Mouse (Mus musculus) megakaryocyte progenitor cell, adult 5-6 weeks (primary cell): ENCODE results near the gene P2ry6. TPM values are rescaled to one million over a fixed set of nuclear protein-coding genes. Genes with fewer than 3 reads are reported as not detected.

Experiments used
- total RNA-seq, 2 experiments: library from RNA; stranded (forward) in 1 of 2; stranded (reverse) in 1 of 2; fragments of 157-497, 149-512 nt in 1 of 2; fragments of 200-1000 nt in 1 of 2; gene quantifications; 2 replicates each; pipeline versions ENCODE4 v1.2.3 to v1.2.4; 2015 to 2017

The P2ry6 gene
- total RNA-seq, 2 experiments from 2014 or later: 0.04 to 0.49 TPM

Other genes starting within 250 kb of the P2ry6 start
- gene Relt, start 111.2 kb downstream of the P2ry6 start, total RNA-seq (2015): 8.2 and 9.0 TPM in 2 replicates
- 6.3 and 13.1 TPM in 2 replicates for gene Relt, start 111.2 kb downstream of the P2ry6 start, total RNA-seq (2017)
- 0.12 and 0.44 TPM in 2 replicates for gene Arhgef17, start 42.5 kb downstream of the P2ry6 start, total RNA-seq (2015)
- 0.08 TPM in 1 of 2 replicates, not detected in the other for gene Arhgef17, start 42.5 kb downstream of the P2ry6 start, total RNA-seq (2017)
- 5.5 and 5.7 TPM in 2 replicates for gene P2ry2, start 38.2 kb upstream of the P2ry6 start, total RNA-seq (2015)
- 6.8 and 6.9 TPM in 2 replicates for gene P2ry2, start 38.2 kb upstream of the P2ry6 start, total RNA-seq (2017)
- gene Fchsd2, start 118.2 kb upstream of the P2ry6 start, total RNA-seq (2015): 48.3 and 62.8 TPM in 2 replicates
- 27.1 and 50.4 TPM in 2 replicates for gene Fchsd2, start 118.2 kb upstream of the P2ry6 start, total RNA-seq (2017)